Comparison of ENCODE assay signal across 22 mouse cellular contexts in the genomic region with DNA sequence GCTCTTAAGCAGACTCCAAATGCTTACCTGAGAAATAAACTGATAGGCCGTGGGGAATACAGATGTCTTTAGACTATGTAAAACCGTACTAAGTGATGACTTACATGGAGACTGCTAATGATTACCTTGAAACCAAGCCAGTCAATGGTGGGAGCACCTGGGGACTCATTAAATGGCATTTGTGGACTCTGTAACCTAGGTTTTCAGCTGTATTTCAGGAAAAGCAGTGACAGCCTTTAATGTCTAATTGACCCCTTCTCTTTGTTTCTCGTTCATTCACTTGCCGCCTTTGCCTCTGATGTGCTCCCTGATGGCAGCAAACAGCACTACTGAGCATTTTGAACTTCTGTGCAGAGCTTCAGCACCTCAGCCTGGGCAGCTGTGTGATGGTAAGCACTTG.
"Had no signal": no experiment of that assay in that cellular context is flagged by ENCODE, and none has a peak within 500 bp of the region (broad histone marks: within the 10 kb centered on the region; RNA-seq: fewer than 3 reads in every experiment).

No protein-coding gene starts in this region.

- H3K4me3 ChIP-seq: limb, embryonic 10.5 days; limb, embryonic 13.5 days; liver, embryonic 12.5 days; liver, embryonic 15.5 days; lung, embryonic 15.5 days; megakaryocyte, embryonic 14.5 days; neural tube, embryonic 12.5 days; neural tube, embryonic 15.5 days; stomach, embryonic 15.5 days had no signal

- H3K9me3 ChIP-seq: limb, embryonic 10.5 days; limb, embryonic 13.5 days; liver, embryonic 12.5 days; liver, embryonic 15.5 days; lung, embryonic 15.5 days; megakaryocyte, embryonic 14.5 days; neural tube, embryonic 12.5 days; neural tube, embryonic 15.5 days; stomach, embryonic 15.5 days had no signal

- H3K27ac ChIP-seq: limb, embryonic 10.5 days; limb, embryonic 13.5 days; liver, embryonic 12.5 days; liver, embryonic 15.5 days; lung, embryonic 15.5 days; neural tube, embryonic 12.5 days; neural tube, embryonic 15.5 days; stomach, embryonic 15.5 days had no signal

- H3K36me3 ChIP-seq: liver, embryonic 15.5 days; lung, embryonic 15.5 days; stomach, embryonic 15.5 days had no signal

- H3K27me3 ChIP-seq: limb, embryonic 13.5 days; liver, embryonic 12.5 days; liver, embryonic 15.5 days; lung, embryonic 15.5 days; megakaryocyte, embryonic 14.5 days; neural tube, embryonic 12.5 days; neural tube, embryonic 15.5 days; stomach, embryonic 15.5 days had no signal

- H3K9ac ChIP-seq: limb, embryonic 13.5 days; liver, embryonic 12.5 days; liver, embryonic 15.5 days; lung, embryonic 15.5 days; neural tube, embryonic 12.5 days; neural tube, embryonic 15.5 days; stomach, embryonic 15.5 days had no signal

- DNase-seq: kidney, adult 18-20 months; kidney, adult 9 months; kidney, postnatal 14 days; kidney, postnatal 4 days; liver; lung, adult 18-20 months; lung, postnatal 10 days; lung, postnatal 36 days; right cerebral cortex, adult 18-20 months; right cerebral cortex, postnatal 14 days; right cerebral cortex, postnatal 4 days; thymus, postnatal 25 days had no signal

- ATAC-seq: intestine, embryonic 16.5 days; liver, embryonic 12.5 days had no signal

- H3K4me2 ChIP-seq: limb, embryonic 13.5 days; liver, embryonic 12.5 days; liver, embryonic 15.5 days; lung, embryonic 15.5 days; neural tube, embryonic 12.5 days; neural tube, embryonic 15.5 days; stomach, embryonic 15.5 days had no signal

- H3K4me1 ChIP-seq: limb, embryonic 10.5 days; limb, embryonic 13.5 days; liver, embryonic 12.5 days; liver, embryonic 15.5 days; lung, embryonic 15.5 days; megakaryocyte, embryonic 14.5 days; neural tube, embryonic 12.5 days; neural tube, embryonic 15.5 days; stomach, embryonic 15.5 days had no signal
